Mouse (Mus musculus) forebrain, embryonic 14.5 days (tissue): ENCODE results near the gene Ccnt2. TPM values are rescaled to one million over a fixed set of nuclear protein-coding genes. Genes with fewer than 3 reads are reported as not detected.

Experiments used
- ATAC-seq: fragments of 200-750 bp; cut with Nextera tagmentation; 2 replicates; pipeline ENCODE4 v1.8.0; 2017; ENCODE audit warnings: mild to moderate bottlenecking, moderate library complexity
- DNase-seq: peaks from one replicate; pipeline ENCODE4 v3.0.0-alpha.2; 2015; ENCODE audit warnings: low spot score
- H3K27ac ChIP-seq: fragments of 300-500 bp; sonication (generic); 2 replicates; pipeline ENCODE4 v1.5.1; 2014; ENCODE audit warnings: low read depth, mild to moderate bottlenecking, control low read depth, low read length, moderate library complexity
- H3K27me3 ChIP-seq: fragments of 300-500 bp; sonication (generic); replicated peaks from 2 replicates; pipeline ENCODE4 v1.6.1; 2014; ENCODE audit warnings: low read length, control low read depth, mixed read lengths; ENCODE audit not compliant: control insufficient read depth, insufficient read depth
- H3K36me3 ChIP-seq: fragments of 300-500 bp; sonication (generic); 2 replicates; pipeline ENCODE4 v1.6.1; 2014; ENCODE audit warnings: low read length, control low read depth; ENCODE audit not compliant: control insufficient read depth, insufficient read depth
- H3K4me1 ChIP-seq: fragments of 300-500 bp; sonication (generic); 2 replicates; pipeline ENCODE4 v1.6.1; 2014; ENCODE audit warnings: antibody characterized with exemption, low read length, control low read depth; ENCODE audit not compliant: control insufficient read depth, insufficient read depth
- H3K4me2 ChIP-seq: fragments of 300-500 bp; sonication (generic); 2 replicates; pipeline ENCODE4 v1.6.1; 2014; ENCODE audit warnings: mild to moderate bottlenecking, control low read depth, low read length
- H3K4me3 ChIP-seq: fragments of 300-500 bp; sonication (generic); 2 replicates; pipeline ENCODE4 v1.5.1; 2014; ENCODE audit warnings: low read depth, low read length, control low read depth
- H3K9ac ChIP-seq: fragments of 300-500 bp; sonication (generic); 2 replicates; pipeline ENCODE4 v1.6.1; 2014; ENCODE audit warnings: mild to moderate bottlenecking, low read length, control low read depth, moderate library complexity
- H3K9me3 ChIP-seq: fragments of 300-500 bp; sonication (generic); replicated peaks from 2 replicates; pipeline ENCODE4 v1.6.1; 2016; ENCODE audit warnings: low read length, control low read depth, mixed read lengths; ENCODE audit not compliant: control insufficient read depth
- WGBS: fragments of 180-500 bp; shearing (Covaris S2); extraction: QIAGEN DNeasy Blood & Tissue Kit; methylation state at CpG from one replicate; pipeline ENCODE4 v1.1.7; 2014; 5-methylcytosine and 5-hydroxymethylcytosine counted together
- polyA plus RNA-seq: library from polyadenylated mRNA; unstranded; fragments of >200 nt; fragmentation: Nextera tagmentation; extraction: Ambion mirVana; gene quantifications from 2 replicates; pipeline ENCODE4 v1.2.1, GENCODE M21; 2014

The Ccnt2 gene
- polyA plus RNA-seq = 49.4 and 69.1 TPM in 2 replicates

DNA sequence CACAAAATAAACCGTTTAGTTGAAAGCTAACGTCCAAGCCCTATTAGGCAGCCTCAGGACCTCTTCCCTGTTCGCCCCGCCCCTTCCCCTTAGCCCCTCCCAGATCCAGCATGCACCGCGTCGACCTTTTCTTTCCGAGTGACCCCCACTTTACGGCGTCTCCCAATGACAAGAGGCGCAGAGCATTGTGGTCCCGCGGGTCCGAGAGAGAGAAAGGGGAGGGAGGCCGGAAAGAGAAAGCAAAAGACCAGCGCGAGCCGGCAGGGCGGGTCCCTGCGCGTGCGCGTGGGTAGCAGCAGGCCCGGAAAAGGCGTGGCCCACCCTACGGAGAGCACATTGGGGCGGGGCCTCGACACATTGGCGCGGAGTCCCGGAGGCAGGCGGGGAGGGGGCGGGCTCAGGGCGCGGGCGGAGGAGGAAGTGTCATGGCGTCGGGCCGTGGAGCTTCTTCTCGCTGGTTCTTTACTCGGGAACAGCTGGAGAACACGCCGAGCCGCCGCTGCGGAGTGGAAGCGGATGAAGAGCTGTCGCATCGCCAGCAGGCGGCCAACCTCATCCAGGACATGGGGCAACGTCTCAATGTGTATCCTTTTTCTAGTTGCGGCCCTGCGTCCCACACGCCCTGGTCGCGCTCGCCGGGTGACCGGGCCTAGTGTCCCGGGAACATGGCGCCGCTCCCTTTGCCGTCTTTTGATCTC is at the start of gene Ccnt2:
Ccnt2 (plus strand) TSS at position 362 of the 698 bp plus-strand sequence.
- ATAC-seq = peak; percentile 98
- Histone ChIP-seq H3K4me1 (peaks cover 17% of the 10 kb centered on the region), H3K9ac (peak within 1 kb of the TSS; percentile 90), H3K4me2 (peak within 1 kb of the TSS; percentile 90), H3K27ac (peak within 1 kb of the TSS; percentile 88), H3K9me3 (no peaks in the 10 kb centered on the region), H3K36me3 (no peaks in the 10 kb centered on the region), H3K27me3 (no peaks in the 10 kb centered on the region), H3K4me3 (peak within 1 kb of the TSS; percentile 83)
- DNase-seq = peak; percentile 100
- under 1% methylated on average over 59 of the region's 63 CpGs for WGBS

GRCm38 (mm10) chr1:127729096-127729495 is 44.9 kb upstream of the Ccnt2 start, which contains the start of gene Acmsd:
Gene Acmsd, plus strand, starts transcription at chr1:127729413.
- no peaks in the 10 kb centered on the region for H3K27me3 ChIP-seq
- WGBS = 95% methylated on average over 4 of the region's 4 CpGs
- no peak within 1 kb of the TSS for H3K4me3 ChIP-seq
- no peak within 1 kb of the TSS for H3K27ac ChIP-seq
- H3K36me3 ChIP-seq = no peaks in the 10 kb centered on the region
- H3K4me1 ChIP-seq = no peaks in the 10 kb centered on the region
- H3K9ac ChIP-seq = no peak within 1 kb of the TSS
- no peaks in the 10 kb centered on the region for H3K9me3 ChIP-seq
- ATAC-seq (no peak), DNase-seq (no peak)
- H3K4me2 ChIP-seq = no peak within 1 kb of the TSS

GRCm38 (mm10) chr1:127731086-127731485 is 42.9 kb upstream of the Ccnt2 start:
- DNase-seq (no peak), ATAC-seq (no peak)
- H3K27me3 ChIP-seq = no peaks in the 10 kb centered on the region
- WGBS = 45% methylated on average over 3 of the region's 3 CpGs
- no peak overlapping the region for H3K9ac ChIP-seq
- no peak overlapping the region for H3K4me2 ChIP-seq
- H3K4me1 ChIP-seq = no peaks in the 10 kb centered on the region
- no peak overlapping the region for H3K4me3 ChIP-seq
- no peaks in the 10 kb centered on the region for H3K36me3 ChIP-seq
- no peaks in the 10 kb centered on the region for H3K9me3 ChIP-seq
- H3K27ac ChIP-seq = no peak overlapping the region

- H3K4me1 ChIP-seq = no peaks in the 10 kb centered on the region
- H3K9me3 ChIP-seq = no peaks in the 10 kb centered on the region
- no peaks in the 10 kb centered on the region for H3K27me3 ChIP-seq
- no peak overlapping the region for H3K4me3 ChIP-seq
- H3K9ac ChIP-seq = no peak overlapping the region
- no peak overlapping the region for H3K27ac ChIP-seq
- 85% methylated on average over 3 of the region's 3 CpGs for WGBS
- ATAC-seq (no peak), DNase-seq (no peak)
- no peak overlapping the region for H3K4me2 ChIP-seq
- no peaks in the 10 kb centered on the region for H3K36me3 ChIP-seq
Observed at GRCm38 (mm10) chr1:127732435-127732834, 41.5 kb upstream of the Ccnt2 start.

GRCm38 (mm10) chr1:127732841-127733240 is 41.1 kb upstream of the Ccnt2 start:
- H3K27me3 ChIP-seq = no peaks in the 10 kb centered on the region
- no peaks in the 10 kb centered on the region for H3K9me3 ChIP-seq
- no peak overlapping the region for H3K4me2 ChIP-seq
- no peaks in the 10 kb centered on the region for H3K4me1 ChIP-seq
- no peak for DNase-seq
- no peak for ATAC-seq
- no peak overlapping the region for H3K4me3 ChIP-seq
- no peaks in the 10 kb centered on the region for H3K36me3 ChIP-seq
- no peak overlapping the region for H3K9ac ChIP-seq
- WGBS = 74% methylated on average over 3 of the region's 3 CpGs
- H3K27ac ChIP-seq = no peak overlapping the region

DNA sequence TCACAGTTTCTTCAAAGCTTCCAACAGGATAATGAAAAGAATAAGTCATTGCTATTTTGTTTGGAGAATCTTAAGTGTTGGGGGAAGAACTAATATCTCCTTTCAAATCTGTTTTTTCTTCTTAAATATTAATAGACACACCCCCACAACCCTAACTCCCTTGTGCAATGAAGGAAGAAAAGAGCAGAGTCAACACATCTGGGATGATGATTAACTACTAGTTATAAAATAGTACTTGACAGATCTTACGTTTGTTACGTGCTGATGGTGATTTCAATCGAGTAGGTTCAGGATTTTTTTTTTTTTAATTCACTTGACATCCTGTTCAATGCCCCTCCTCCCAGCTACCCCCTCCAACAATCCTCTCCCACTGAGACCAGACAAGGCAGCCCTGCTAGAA is 38.6 kb upstream of the Ccnt2 start:
- Histone ChIP-seq H3K4me1 (no peaks in the 10 kb centered on the region), H3K36me3 (no peaks in the 10 kb centered on the region), H3K9me3 (no peaks in the 10 kb centered on the region), H3K27ac (no peak overlapping the region), H3K4me2 (no peak overlapping the region), H3K27me3 (no peaks in the 10 kb centered on the region), H3K9ac (no peak overlapping the region), H3K4me3 (no peak overlapping the region)
- WGBS = 83% methylated on average over 3 of the region's 3 CpGs
- no peak for ATAC-seq
- no peak for DNase-seq

- Histone ChIP-seq H3K9ac (no peak overlapping the region), H3K27me3 (no peaks in the 10 kb centered on the region), H3K4me3 (no peak overlapping the region), H3K36me3 (no peaks in the 10 kb centered on the region), H3K9me3 (no peaks in the 10 kb centered on the region), H3K4me1 (no peaks in the 10 kb centered on the region), H3K27ac (no peak overlapping the region), H3K4me2 (no peak overlapping the region)
- ATAC-seq (no peak), DNase-seq (no peak)
- WGBS = 84% methylated on average over 11 of the region's 11 CpGs
Observed at GRCm38 (mm10) chr1:127750401-127751102, 23.4 kb upstream of the Ccnt2 start.

DNA sequence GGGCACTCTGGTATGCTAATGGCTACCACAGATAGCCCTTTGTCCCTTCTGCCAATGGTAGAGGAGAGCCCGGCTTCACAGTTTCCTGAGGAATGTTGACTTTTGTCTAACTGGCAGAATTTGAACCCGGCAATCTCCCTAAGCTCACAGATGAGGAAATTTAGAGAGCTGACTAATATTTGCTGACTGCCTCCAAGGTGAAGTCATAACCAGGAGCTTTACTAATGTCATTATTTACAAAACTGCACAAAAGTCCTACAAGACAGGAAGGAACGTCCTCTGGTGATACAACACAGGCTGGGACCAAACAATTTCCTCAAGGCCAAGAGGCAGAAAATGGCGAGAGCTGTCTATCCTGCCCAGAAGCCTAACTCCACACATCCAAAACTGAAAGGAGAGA is 18.2 kb upstream of the Ccnt2 start:
- Histone ChIP-seq H3K27me3 (no peaks in the 10 kb centered on the region), H3K4me1 (no peaks in the 10 kb centered on the region), H3K9me3 (no peaks in the 10 kb centered on the region), H3K9ac (no peak overlapping the region), H3K4me2 (no peak overlapping the region), H3K4me3 (no peak overlapping the region), H3K27ac (no peak overlapping the region), H3K36me3 (no peaks in the 10 kb centered on the region)
- WGBS = 79% methylated on average over 4 of the region's 4 CpGs
- DNase-seq (no peak), ATAC-seq (no peak)
